Mouse (Mus musculus) bone marrow, adult 2 months (tissue): ENCODE measurements around the gene Sorbs1.

Experiments
- CTCF ChIP-seq: fragments of 200-500 bp; IDR thresholded peaks from 2 replicates; pipeline ENCODE4 v1.5.1; 2011; ENCODE audit warnings: low read length, control low read depth; ENCODE audit not compliant: control insufficient read depth, insufficient read depth
- POLR2A ChIP-seq: fragments of 200-500 bp; IDR thresholded peaks from 2 replicates; pipeline ENCODE4 v1.6.1; 2011; ENCODE audit warnings: low read depth, mild to moderate bottlenecking, control low read depth, low read length, borderline replicate concordance; ENCODE audit not compliant: control insufficient read depth

DNA sequence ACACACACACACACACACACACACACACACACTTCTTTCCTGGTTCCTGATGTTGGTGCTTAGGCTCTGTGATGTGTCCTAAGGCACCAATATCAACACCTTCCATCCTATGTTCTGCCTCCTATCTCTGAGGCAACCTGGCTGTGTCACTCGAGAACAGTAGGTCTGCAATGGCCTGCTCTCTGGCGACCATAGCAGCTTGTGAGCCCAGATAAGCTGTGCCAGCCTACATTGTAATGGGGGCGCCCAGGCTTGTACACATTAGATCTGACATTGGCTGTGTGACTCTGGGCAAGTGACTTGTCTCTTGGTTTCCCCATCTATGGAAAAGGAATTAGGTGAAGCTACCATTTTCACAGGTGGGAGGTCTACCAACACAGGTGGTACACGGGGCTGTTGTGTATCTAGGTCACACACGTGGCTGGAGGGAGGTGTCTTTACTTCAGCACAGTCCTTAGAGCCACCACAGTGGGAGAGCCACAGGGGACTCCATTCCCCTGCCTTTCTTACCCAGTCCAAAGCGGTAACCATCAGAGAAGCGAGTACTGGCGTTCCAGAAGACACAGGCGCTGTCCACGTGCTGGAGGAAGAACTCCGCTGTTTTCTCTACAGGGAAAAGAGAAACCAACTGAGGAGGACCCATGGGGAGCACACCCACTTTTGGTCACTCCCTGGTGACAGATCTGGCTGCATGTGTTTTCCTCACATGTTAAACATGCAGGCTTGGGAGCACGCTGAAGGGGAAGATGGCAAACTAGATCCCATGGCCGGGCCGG lies 39.6 kb upstream of the Sorbs1 start:
- TF ChIP-seq CTCF (no peak), POLR2A (no peak)
